Mouse (Mus musculus): ENCODE results near the gene Aagab. TPM values are rescaled to one million over a fixed set of nuclear protein-coding genes. Genes with fewer than 3 reads are reported as not detected.

The Aagab gene
- polyA plus RNA-seq, 1 experiment from 2014 or later, result 14.2 TPM

DNA sequence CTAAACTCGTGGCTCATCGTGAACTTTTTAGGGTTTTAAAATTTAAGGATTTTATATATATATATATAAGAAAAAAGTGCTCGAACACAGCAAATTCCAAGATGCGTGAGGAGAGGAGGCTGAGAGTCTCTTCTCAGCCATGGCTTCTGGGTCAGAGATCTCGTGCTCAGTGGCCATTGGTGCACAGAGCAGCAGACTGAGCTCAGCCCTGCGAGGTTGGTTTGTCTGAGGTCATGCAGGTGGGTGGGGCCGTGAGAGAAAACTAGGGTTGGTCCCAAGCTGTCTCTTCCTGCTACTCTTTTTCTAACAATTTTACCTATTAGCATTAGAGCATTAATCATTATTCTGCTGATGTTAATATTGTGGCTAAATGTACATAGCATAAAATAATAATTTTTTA, 30.9 kb downstream of the Aagab start:
- Histone ChIP-seq H3K4me2 (ENCODE audit: low read depth, low read length) (no peak overlapping the region), H3K4me1 (ENCODE audit: insufficient read depth) (no peaks in the 10 kb centered on the region), H3K27ac (ENCODE audit: low read depth) (no peak overlapping the region), H3K9me3 (ENCODE audit: low read length) (no peaks in the 10 kb centered on the region), H3K4me3 (ENCODE audit: low read depth, low read length) (no peak overlapping the region), H3K36me3 (replicated peaks; ENCODE audit: insufficient read depth, low read length) (peaks cover 43% of the 10 kb centered on the region), H3K27me3 (ENCODE audit: insufficient read depth, low read length) (no peaks in the 10 kb centered on the region), H3K9ac (replicated peaks) (no peak overlapping the region)
- no peak for ATAC-seq
- 82% methylated on average over 7 of the region's 7 CpGs for WGBS (ENCODE audit: insufficient replicate concordance)
- TF ChIP-seq CTCF (IDR thresholded peaks at IDR 0.05; ENCODE audit: low read depth) (no peak), EP300 (IDR thresholded peaks at IDR 0.05; ENCODE audit: low read depth) (no peak)
- no peak for DNase-seq

DNA sequence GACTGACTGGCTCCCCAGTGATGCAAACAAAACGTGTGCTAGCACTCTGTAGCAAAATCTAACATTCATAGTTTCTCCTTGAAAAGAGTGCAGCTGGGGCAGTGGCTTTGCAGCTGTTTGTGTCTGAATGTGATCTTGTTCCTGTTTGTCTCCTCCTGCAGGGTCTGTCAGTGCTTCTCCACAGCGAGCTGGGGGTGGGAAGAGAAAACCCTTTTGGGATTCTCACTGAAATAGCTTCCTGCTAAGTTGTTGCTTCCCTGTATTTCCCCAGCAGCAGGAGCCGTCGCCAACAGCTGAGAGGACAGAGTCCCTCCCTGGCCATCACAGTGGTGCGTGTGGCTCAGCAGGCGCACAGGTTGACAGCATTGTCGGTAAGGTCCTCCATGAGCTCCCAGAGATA, 33.7 kb downstream of the Aagab start:
- TF ChIP-seq EP300 (IDR thresholded peaks at IDR 0.05; ENCODE audit: low read depth), result no peak
- no peak for TF ChIP-seq CTCF (IDR thresholded peaks at IDR 0.05; ENCODE audit: low read depth)
- H3K27me3 ChIP-seq (ENCODE audit: insufficient read depth, low read length), result no peaks in the 10 kb centered on the region
- H3K36me3 ChIP-seq (replicated peaks; ENCODE audit: insufficient read depth, low read length), result peaks cover 52% of the 10 kb centered on the region
- 83% methylated on average over 7 of the region's 7 CpGs for WGBS (ENCODE audit: insufficient replicate concordance)
- H3K27ac ChIP-seq (ENCODE audit: low read depth), result no peak overlapping the region
- ATAC-seq (no peak), DNase-seq (no peak)
- H3K4me3 ChIP-seq (ENCODE audit: low read depth, low read length), result no peak overlapping the region
- H3K4me2 ChIP-seq (ENCODE audit: low read depth, low read length), result no peak overlapping the region
- no peaks in the 10 kb centered on the region for H3K4me1 ChIP-seq (ENCODE audit: insufficient read depth)
- H3K9ac ChIP-seq (replicated peaks), result no peak overlapping the region
- H3K9me3 ChIP-seq (ENCODE audit: low read length), result no peaks in the 10 kb centered on the region

DNA sequence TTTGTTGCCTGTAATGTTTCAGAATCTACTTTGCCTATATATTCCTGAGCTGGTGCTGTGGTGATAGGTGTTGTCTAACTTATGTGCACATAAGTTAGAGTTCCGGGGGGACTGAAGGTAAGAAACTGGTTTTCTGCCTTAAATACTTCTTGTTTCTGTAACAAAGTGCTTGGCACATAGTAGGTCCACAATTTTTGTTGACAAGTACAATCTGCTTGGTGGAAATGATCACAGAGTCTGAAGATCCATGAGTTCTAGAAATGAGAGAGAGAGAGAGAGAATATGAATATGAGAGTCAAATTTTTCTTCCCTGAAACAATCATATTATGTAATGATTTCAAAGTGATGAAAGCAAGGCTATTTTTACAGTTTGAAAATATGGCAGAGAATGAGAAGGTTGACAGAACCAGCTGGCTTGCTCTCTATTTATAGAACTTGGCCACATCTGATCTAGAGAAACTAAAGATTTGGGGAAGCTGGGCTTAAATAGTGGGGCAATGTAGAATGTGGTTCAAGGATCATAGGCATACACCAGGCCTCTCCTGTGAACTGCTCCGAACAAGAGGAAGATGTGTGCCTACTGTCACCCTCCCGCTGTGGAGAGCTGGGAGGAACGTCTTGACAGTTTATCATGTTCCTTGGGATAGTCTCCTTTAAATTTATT, 39.7 kb downstream of the Aagab start:
- ATAC-seq (no peak), DNase-seq (no peak)
- Histone ChIP-seq H3K9ac (replicated peaks) (no peak overlapping the region), H3K27ac (ENCODE audit: low read depth) (no peak overlapping the region), H3K36me3 (replicated peaks; ENCODE audit: insufficient read depth, low read length) (peaks cover 40% of the 10 kb centered on the region), H3K4me1 (ENCODE audit: insufficient read depth) (no peaks in the 10 kb centered on the region), H3K9me3 (ENCODE audit: low read length) (no peaks in the 10 kb centered on the region), H3K4me3 (ENCODE audit: low read depth, low read length) (no peak overlapping the region), H3K4me2 (ENCODE audit: low read depth, low read length) (no peak overlapping the region), H3K27me3 (ENCODE audit: insufficient read depth, low read length) (no peaks in the 10 kb centered on the region)
- 67% methylated on average over 4 of the region's 4 CpGs for WGBS (ENCODE audit: insufficient replicate concordance)
- TF ChIP-seq CTCF (IDR thresholded peaks at IDR 0.05; ENCODE audit: low read depth), result no peak
- TF ChIP-seq EP300 (IDR thresholded peaks at IDR 0.05; ENCODE audit: low read depth), result no peak

DNA sequence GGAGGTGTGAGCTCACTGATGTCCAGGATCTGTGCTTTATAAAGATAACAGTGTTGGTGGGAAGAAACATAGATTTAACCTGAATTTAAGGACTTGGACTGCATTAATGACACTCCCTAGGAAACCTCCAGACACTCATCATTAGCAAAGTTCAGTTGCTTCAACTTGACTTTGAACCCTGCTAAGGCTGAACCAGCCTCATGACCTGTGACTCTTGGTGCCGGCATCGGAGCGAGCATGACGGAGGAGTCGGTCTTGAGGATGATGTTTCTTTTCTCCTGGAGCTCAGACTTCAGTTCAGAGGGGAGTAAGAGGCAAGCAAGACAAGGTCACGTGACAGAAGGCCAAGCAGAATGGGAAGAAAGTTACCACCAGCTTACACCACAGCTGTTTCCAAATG, 41.6 kb downstream of the Aagab start:
- WGBS (ENCODE audit: insufficient replicate concordance), result 89% methylated on average over 6 of the region's 6 CpGs
- ATAC-seq (no peak), DNase-seq (no peak)
- TF ChIP-seq EP300 (IDR thresholded peaks at IDR 0.05; ENCODE audit: low read depth) (no peak), CTCF (IDR thresholded peaks at IDR 0.05; ENCODE audit: low read depth) (no peak)
- H3K36me3 ChIP-seq (replicated peaks; ENCODE audit: insufficient read depth, low read length), result peaks cover 31% of the 10 kb centered on the region
- H3K27ac ChIP-seq (ENCODE audit: low read depth), result no peak overlapping the region
- no peaks in the 10 kb centered on the region for H3K4me1 ChIP-seq (ENCODE audit: insufficient read depth)
- no peak overlapping the region for H3K4me3 ChIP-seq (ENCODE audit: low read depth, low read length)
- no peaks in the 10 kb centered on the region for H3K27me3 ChIP-seq (ENCODE audit: insufficient read depth, low read length)
- H3K9ac ChIP-seq (replicated peaks), result no peak overlapping the region
- no peak overlapping the region for H3K4me2 ChIP-seq (ENCODE audit: low read depth, low read length)
- H3K9me3 ChIP-seq (ENCODE audit: low read length), result no peaks in the 10 kb centered on the region

DNA sequence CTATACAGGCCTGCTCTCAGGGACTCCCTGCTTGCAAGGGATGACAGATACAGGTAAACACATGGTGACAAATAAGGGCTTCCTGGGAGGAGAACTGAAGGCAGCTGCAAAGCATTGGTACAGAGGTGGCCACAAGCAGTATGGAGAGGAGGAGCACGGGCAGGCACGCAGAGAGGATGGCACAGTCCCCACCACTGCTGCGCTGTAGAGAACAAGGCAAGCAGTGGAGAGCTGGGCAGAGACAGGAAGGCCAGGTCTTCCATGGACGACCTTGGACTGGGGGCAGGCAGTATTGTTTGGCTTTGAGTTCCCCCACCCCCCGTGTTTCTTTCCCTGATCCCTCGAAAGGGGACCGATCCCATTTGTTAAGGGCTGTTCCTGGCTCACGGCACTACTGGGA, 42.6 kb downstream of the Aagab start:
- Histone ChIP-seq H3K36me3 (replicated peaks; ENCODE audit: insufficient read depth, low read length) (peaks cover 25% of the 10 kb centered on the region), H3K4me3 (ENCODE audit: low read depth, low read length) (no peak overlapping the region), H3K27me3 (ENCODE audit: insufficient read depth, low read length) (no peaks in the 10 kb centered on the region), H3K9me3 (ENCODE audit: low read length) (no peaks in the 10 kb centered on the region), H3K4me1 (ENCODE audit: insufficient read depth) (no peaks in the 10 kb centered on the region), H3K9ac (replicated peaks) (no peak overlapping the region), H3K27ac (ENCODE audit: low read depth) (no peak overlapping the region), H3K4me2 (ENCODE audit: low read depth, low read length) (no peak overlapping the region)
- TF ChIP-seq EP300 (IDR thresholded peaks at IDR 0.05; ENCODE audit: low read depth) (no peak), CTCF (IDR thresholded peaks at IDR 0.05; ENCODE audit: low read depth) (no peak)
- DNase-seq (no peak), ATAC-seq (no peak)
- 61% methylated on average over 8 of the region's 8 CpGs for WGBS (ENCODE audit: insufficient replicate concordance)

DNA sequence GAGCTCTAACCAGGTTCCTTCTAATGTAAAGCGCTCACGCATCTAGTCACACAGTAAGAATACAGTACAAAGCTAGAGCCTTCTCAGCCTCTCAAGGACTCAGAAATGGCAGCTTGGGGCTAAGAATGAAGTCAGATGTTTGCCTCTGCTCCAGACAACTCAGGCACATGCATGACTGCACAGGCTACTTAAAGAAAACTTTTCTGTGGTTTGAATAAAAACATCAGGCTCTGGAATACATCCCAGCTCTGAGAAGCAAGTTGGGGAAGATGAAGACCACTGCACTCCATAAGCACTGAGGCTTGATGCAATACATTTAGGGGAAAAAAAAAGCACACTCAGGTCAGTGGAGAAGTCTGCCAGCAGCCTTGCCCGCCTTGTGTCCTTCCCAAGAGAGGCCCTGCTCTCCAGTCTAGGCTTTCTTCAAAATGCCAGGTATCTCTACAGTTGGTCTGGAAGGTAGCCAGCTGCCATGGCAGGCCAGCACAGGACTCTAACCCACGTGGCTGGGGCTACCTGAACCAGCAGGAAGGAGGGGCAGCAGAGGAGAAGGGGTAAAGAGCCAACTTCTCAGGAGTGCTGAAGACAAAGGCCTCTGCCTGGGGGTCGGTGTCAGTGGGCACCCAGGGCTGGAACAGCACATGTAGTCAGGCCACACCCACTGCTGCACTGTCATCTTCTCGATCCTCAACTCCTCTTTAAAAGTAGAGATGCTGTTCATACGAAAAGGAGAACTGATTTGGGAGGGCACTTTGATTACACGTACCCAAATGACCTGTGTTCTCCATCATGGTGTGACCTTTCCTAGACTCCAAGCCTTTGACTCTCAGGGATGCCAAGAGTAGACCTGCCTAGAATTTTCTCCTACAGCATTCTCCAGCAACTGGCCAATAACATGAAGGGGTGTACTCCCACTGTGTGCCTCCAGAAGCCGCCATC, 45.4 kb downstream of the Aagab start:
- no peak overlapping the region for H3K27ac ChIP-seq (ENCODE audit: low read depth)
- no peak for ATAC-seq
- H3K9me3 ChIP-seq (ENCODE audit: low read length), result no peaks in the 10 kb centered on the region
- H3K36me3 ChIP-seq (replicated peaks; ENCODE audit: insufficient read depth, low read length), result peaks cover 33% of the 10 kb centered on the region
- WGBS (ENCODE audit: insufficient replicate concordance), result 72% methylated on average over 9 of the region's 9 CpGs
- H3K9ac ChIP-seq (replicated peaks), result no peak overlapping the region
- no peak for TF ChIP-seq CTCF (IDR thresholded peaks at IDR 0.05; ENCODE audit: low read depth)
- no peak for TF ChIP-seq EP300 (IDR thresholded peaks at IDR 0.05; ENCODE audit: low read depth)
- no peaks in the 10 kb centered on the region for H3K27me3 ChIP-seq (ENCODE audit: insufficient read depth, low read length)
- no peak for DNase-seq
- H3K4me1 ChIP-seq (ENCODE audit: insufficient read depth), result no peaks in the 10 kb centered on the region
- H3K4me2 ChIP-seq (ENCODE audit: low read depth, low read length), result no peak overlapping the region
- H3K4me3 ChIP-seq (ENCODE audit: low read depth, low read length), result no peak overlapping the region

All from liver, postnatal 0 days (tissue).